Mouse (Mus musculus) myocyte (in vitro differentiated cells): ENCODE measurements at regions not wholly inside any gene's neighbourhood (a gene's known extent, or its start where the extent isn't known, plus 50 kb on each side); places are given as distances from the start of the nearest gene placed in this dataset.

ENCODE experiments used
- H3K27me3 ChIP-seq: one replicate; pipeline ENCODE4 v1.6.1; 2011; ENCODE audit not compliant: control insufficient read depth, insufficient read depth, insufficient read length
- H3K36me3 ChIP-seq: one replicate; pipeline ENCODE4 v1.6.1; 2011; ENCODE audit not compliant: control insufficient read depth, insufficient read depth
- H3K4me2 ChIP-seq: one replicate; pipeline ENCODE4 v1.6.1; 2011; ENCODE audit warnings: low read depth, control low read depth
- H3K4me3 ChIP-seq: one replicate; pipeline ENCODE4 v1.5.1; 2011; ENCODE audit warnings: mild to moderate bottlenecking, control low read depth, moderate library complexity
- H3K79me2 ChIP-seq: one replicate; pipeline ENCODE4 v1.6.1; 2011; ENCODE audit not compliant: control insufficient read depth, insufficient read depth
- H3ac ChIP-seq: one replicate; pipeline ENCODE4 v1.6.1; 2011; ENCODE audit not compliant: control insufficient read depth, insufficient read length
- CEBPB ChIP-seq: IDR thresholded peaks from 2 replicates; pipeline ENCODE4 v1.6.1; 2011; ENCODE audit warnings: mild to moderate bottlenecking, moderate library complexity; ENCODE audit not compliant: poor library complexity, insufficient read depth, severe bottlenecking
- E2F4 ChIP-seq: IDR thresholded peaks from one replicate; pipeline ENCODE4 v1.6.1; 2011; ENCODE audit warnings: mild to moderate bottlenecking, control low read depth, moderate library complexity; ENCODE audit not compliant: insufficient read depth
- MAX ChIP-seq: IDR thresholded peaks from one replicate; pipeline ENCODE4 v1.6.1; 2011; ENCODE audit warnings: low read depth, mild to moderate bottlenecking, control low read depth
- MYOD1 ChIP-seq, 3 experiments: IDR thresholded peaks; one replicate each; pipeline ENCODE4 v1.6.1; 2011; ENCODE audit warnings: control low read depth in 2 of 3, low read depth in 2 of 3, mild to moderate bottlenecking in 2 of 3, moderate library complexity in 1 of 3; ENCODE audit not compliant: insufficient read length in 2 of 3, control insufficient read depth in 1 of 3
- MYOG ChIP-seq, 3 experiments: IDR thresholded peaks; one replicate each; pipeline ENCODE4 v1.6.1; 2011; ENCODE audit warnings: control low read depth in 2 of 3, low read depth in 2 of 3, mild to moderate bottlenecking in 2 of 3; ENCODE audit not compliant: insufficient read length in 2 of 3, control insufficient read depth in 1 of 3, insufficient read depth in 1 of 3
- POLR2A ChIP-seq: IDR thresholded peaks from one replicate; pipeline ENCODE4 v1.6.1; 2011; ENCODE audit warnings: low read depth, mild to moderate bottlenecking, control low read depth, moderate library complexity; ENCODE audit not compliant: insufficient read length
- POLR2AphosphoS2 ChIP-seq: IDR thresholded peaks from one replicate; pipeline ENCODE4 v1.6.1; 2011; ENCODE audit warnings: low read depth, control low read depth; ENCODE audit not compliant: insufficient read length
- REST ChIP-seq: IDR thresholded peaks from one replicate; pipeline ENCODE4 v1.6.1; 2011; ENCODE audit warnings: mild to moderate bottlenecking, control low read depth, moderate library complexity; ENCODE audit not compliant: insufficient read depth, insufficient read length
- SRF ChIP-seq: IDR thresholded peaks from one replicate; pipeline ENCODE4 v1.6.1; 2011; ENCODE audit warnings: low read depth; ENCODE audit not compliant: control insufficient read depth, insufficient read length
- TCF12 ChIP-seq: IDR thresholded peaks from one replicate; pipeline ENCODE4 v1.6.1; 2011; ENCODE audit warnings: mild to moderate bottlenecking, control low read depth; ENCODE audit not compliant: poor library complexity, insufficient read depth, severe bottlenecking
- TCF3 ChIP-seq: IDR thresholded peaks from one replicate; pipeline ENCODE4 v1.6.1; 2011; ENCODE audit warnings: low read depth, control low read depth; ENCODE audit not compliant: insufficient read length
- USF1 ChIP-seq: IDR thresholded peaks from one replicate; pipeline ENCODE4 v1.6.1; 2011; ENCODE audit warnings: low read depth, mild to moderate bottlenecking, control low read depth, moderate library complexity

DNA sequence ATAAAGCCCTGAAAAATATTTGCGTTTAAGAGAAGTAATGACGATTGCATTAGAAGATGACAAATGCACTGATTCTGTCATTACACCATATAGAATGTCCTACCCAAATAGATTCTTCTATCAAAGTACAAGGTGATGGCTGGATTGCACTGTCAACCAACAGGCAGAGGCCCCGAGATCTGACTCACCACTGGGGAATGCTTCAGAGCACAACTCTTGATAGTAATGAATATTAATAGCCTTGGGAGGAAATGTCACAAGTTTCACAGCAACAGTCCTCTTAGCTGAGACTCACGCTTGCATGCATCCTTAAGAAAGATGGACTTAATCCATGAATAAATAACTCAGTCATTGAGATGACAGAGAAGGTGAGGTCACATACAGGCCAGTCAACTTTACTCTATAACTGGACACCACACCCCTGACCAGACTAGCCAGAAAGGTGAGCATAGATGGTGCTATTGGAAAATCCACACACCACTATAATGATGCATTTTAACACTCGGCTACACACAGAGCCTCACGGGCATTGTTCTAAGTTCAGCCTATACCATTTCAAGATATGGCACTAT, 104.8 kb downstream of the Klf5 start:
- Histone ChIP-seq H3K79me2 (no peaks in the 10 kb centered on the region), H3K27me3 (no peaks in the 10 kb centered on the region), H3K36me3 (no peaks in the 10 kb centered on the region), H3ac (no peak overlapping the region), H3K4me2 (no peak overlapping the region), H3K4me3 (no peak overlapping the region)
- no peak for TF ChIP-seq E2F4
- TF ChIP-seq MYOG (IDR thresholded peaks at IDR 0.05; ENCODE audit: control insufficient read depth in 1 of 3, insufficient read depth in 1 of 3, insufficient read length in 2 of 3, low read depth in 2 of 3) = no peak
- TF ChIP-seq TCF12 = no peak
- no peak for TF ChIP-seq CEBPB
- no peak for TF ChIP-seq TCF3
- no peak for TF ChIP-seq USF1
- TF ChIP-seq POLR2AphosphoS2 = no peak
- TF ChIP-seq MYOD1 (IDR thresholded peaks at IDR 0.05; ENCODE audit: control insufficient read depth in 1 of 3, insufficient read length in 2 of 3, low read depth in 2 of 3) = no peak

DNA sequence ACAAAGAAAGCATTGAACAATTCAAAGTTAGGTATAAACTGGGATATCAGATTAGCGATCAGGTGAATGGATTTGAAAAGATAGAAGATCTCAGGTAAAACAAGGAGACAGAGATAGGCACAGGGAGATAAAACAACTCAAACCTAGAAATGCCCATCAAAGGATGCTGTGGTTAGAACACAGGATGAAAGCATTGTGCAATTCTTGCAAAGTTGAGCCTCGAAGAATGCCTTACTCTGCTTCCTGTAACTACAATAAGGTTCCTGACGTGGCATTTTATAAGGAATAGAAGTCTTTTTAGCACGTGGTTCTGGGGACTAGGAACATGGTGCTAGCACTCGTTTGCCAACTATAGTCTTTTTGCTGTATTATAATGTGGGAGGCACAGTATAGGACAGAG, 106.7 kb downstream of the Klf5 start:
- Histone ChIP-seq H3K4me2 (no peak overlapping the region), H3K27me3 (no peaks in the 10 kb centered on the region), H3K36me3 (no peaks in the 10 kb centered on the region), H3K79me2 (no peaks in the 10 kb centered on the region), H3K4me3 (no peak overlapping the region), H3ac (no peak overlapping the region)
- TF ChIP-seq MYOG (IDR thresholded peaks at IDR 0.05; ENCODE audit: control insufficient read depth in 1 of 3, insufficient read depth in 1 of 3, insufficient read length in 2 of 3, low read depth in 2 of 3) (no peak), SRF (no peak), CEBPB (no peak), POLR2A (no peak), TCF3 (no peak), USF1 (no peak), MAX (no peak), MYOD1 (IDR thresholded peaks at IDR 0.05; ENCODE audit: control insufficient read depth in 1 of 3, insufficient read length in 2 of 3, low read depth in 2 of 3) (no peak), REST (no peak)

DNA sequence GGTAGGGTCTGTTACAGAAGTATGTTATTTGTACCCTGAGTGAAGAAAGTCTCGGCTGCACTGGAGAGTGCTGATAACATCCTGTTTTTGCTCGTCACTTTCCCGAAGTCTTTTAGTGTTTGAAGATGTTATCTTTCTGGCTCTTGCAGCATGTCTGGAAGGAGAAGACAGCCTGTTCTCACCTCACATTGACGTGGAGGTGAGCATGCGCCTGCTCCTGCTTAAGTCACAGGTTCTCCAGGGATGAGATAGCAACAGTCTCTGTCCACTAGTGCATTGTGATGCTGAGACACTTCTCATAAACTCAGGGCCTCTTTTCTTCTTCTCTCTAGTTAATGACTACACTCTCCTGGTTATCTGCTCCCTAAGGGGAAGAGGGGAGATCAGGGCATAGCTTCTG, 113.3 kb downstream of the Klf5 start:
- H3K4me2 ChIP-seq = no peak overlapping the region
- TF ChIP-seq POLR2A (no peak), USF1 (no peak), POLR2AphosphoS2 (no peak), E2F4 (no peak), REST (no peak), MYOD1 (IDR thresholded peaks at IDR 0.05; ENCODE audit: control insufficient read depth in 1 of 3, insufficient read length in 2 of 3, low read depth in 2 of 3) (no peak), MYOG (IDR thresholded peaks at IDR 0.05; ENCODE audit: control insufficient read depth in 1 of 3, insufficient read depth in 1 of 3, insufficient read length in 2 of 3, low read depth in 2 of 3) (no peak), CEBPB (no peak), TCF12 (no peak), MAX (no peak), SRF (no peak), TCF3 (no peak)
- no peaks in the 10 kb centered on the region for H3K79me2 ChIP-seq
- H3K27me3 ChIP-seq = no peaks in the 10 kb centered on the region
- no peak overlapping the region for H3ac ChIP-seq
- H3K4me3 ChIP-seq = no peak overlapping the region
- H3K36me3 ChIP-seq = no peaks in the 10 kb centered on the region

DNA sequence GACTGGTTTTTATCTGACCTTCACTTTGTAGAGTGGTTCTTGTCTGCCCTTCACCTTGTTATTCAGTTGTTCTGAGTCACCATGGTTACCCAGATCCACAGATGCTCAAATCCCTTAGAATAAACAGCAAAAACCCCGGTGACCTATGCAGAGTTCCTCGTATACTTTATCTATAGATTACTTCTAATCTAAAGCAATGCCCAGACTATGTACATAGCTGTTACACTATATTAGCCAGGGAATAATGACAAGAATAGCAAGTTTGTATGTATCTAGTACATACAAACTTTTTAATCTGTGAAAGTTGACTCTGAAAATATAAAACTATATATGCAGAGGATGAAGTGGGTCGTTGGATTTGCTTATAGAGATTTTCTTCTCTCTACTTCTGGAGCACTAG, 117.7 kb downstream of the Klf5 start:
- no peaks in the 10 kb centered on the region for H3K36me3 ChIP-seq
- H3K4me3 ChIP-seq = no peak overlapping the region
- H3K4me2 ChIP-seq = no peak overlapping the region
- TF ChIP-seq SRF = no peak
- no peak for TF ChIP-seq TCF12
- TF ChIP-seq POLR2A = no peak
- no peak for TF ChIP-seq MYOD1 (IDR thresholded peaks at IDR 0.05; ENCODE audit: control insufficient read depth in 1 of 3, insufficient read length in 2 of 3, low read depth in 2 of 3)
- no peak for TF ChIP-seq E2F4
- TF ChIP-seq USF1 = no peak
- TF ChIP-seq MYOG (IDR thresholded peaks at IDR 0.05; ENCODE audit: control insufficient read depth in 1 of 3, insufficient read depth in 1 of 3, insufficient read length in 2 of 3, low read depth in 2 of 3) = no peak
- no peak for TF ChIP-seq REST
- TF ChIP-seq CEBPB = no peak
- TF ChIP-seq POLR2AphosphoS2 = no peak
- H3ac ChIP-seq = no peak overlapping the region
- no peaks in the 10 kb centered on the region for H3K27me3 ChIP-seq
- no peaks in the 10 kb centered on the region for H3K79me2 ChIP-seq

DNA sequence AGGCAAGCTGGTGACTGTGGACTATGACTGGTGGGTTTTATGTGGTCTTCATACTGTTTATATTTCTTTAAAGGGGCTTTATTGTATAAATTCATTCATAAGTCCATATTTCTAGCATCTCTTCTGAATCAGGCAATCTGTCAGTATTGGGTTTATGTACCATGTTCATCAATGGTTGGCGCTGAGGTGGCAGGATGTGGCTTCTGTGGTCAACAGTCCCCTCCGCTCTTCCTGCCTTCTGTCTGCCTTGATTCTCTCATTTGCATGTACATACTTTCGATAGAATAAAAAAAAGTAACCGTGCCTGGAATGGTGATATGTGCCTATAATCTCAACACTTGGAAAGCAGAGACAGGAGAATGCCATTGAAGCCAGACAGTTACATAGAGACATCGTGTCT, 120.5 kb downstream of the Klf5 start:
- Histone ChIP-seq H3K4me3 (no peak overlapping the region), H3K27me3 (no peaks in the 10 kb centered on the region), H3K4me2 (no peak overlapping the region), H3K36me3 (no peaks in the 10 kb centered on the region), H3ac (no peak overlapping the region), H3K79me2 (no peaks in the 10 kb centered on the region)
- TF ChIP-seq MAX (no peak), POLR2A (no peak), MYOG (IDR thresholded peaks at IDR 0.05; ENCODE audit: control insufficient read depth in 1 of 3, insufficient read depth in 1 of 3, insufficient read length in 2 of 3, low read depth in 2 of 3) (no peak), SRF (no peak), USF1 (no peak), MYOD1 (IDR thresholded peaks at IDR 0.05; ENCODE audit: control insufficient read depth in 1 of 3, insufficient read length in 2 of 3, low read depth in 2 of 3) (no peak), TCF3 (no peak)
